Mouse (Mus musculus): ENCODE measurements around the gene Tmem211. TPM values are rescaled to one million over a fixed set of nuclear protein-coding genes. Genes with fewer than 3 reads are reported as not detected.

Tmem211 gene
- polyA plus RNA-seq (2012; fragmentation: generic; extraction: Trizol), result not detected
- long read RNA-seq, experiment 1, result 0 reads
- long read RNA-seq, experiment 2, result 0 reads

DNA sequence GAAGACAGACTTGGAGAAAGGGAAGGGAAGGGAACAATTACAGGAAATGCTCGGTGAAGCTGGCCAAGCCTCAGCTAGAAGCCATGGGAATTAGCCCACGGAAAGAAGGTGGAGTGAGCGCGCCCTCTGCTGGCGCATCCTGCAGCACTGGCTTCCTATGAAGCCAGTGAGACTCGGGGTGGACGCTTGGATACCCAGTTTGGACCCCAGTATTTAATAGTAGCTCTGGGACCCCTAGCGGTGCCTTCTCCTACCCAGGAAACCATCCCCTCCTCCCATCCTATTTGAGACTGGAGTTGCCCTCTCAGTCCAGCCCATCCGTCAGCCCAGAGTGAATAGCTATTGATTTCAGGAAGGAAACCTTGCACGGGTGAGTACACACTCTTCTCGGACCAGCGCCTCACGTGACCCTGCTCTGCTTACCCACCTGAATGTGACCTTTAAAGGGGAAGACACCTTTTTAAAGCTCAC is at the start of gene Tmem211:
Gene Tmem211 (plus strand): TSS at position 278 of the 471 bp plus-strand sequence.
- TF ChIP-seq FOSL1 (IDR thresholded peaks at IDR 0.05; ENCODE audit: insufficient read depth, low read length, poor library complexity, severe bottlenecking) (no peak), CEBPB (IDR thresholded peaks at IDR 0.05; ENCODE audit: low read depth) (no peak), CTCF (IDR thresholded peaks at IDR 0.05; ENCODE audit: control insufficient read depth, insufficient read depth, insufficient read length) (peak; percentile 88), USF1 (IDR thresholded peaks at IDR 0.05; ENCODE audit: low read depth) (peak; percentile 86), MYOD1 (IDR thresholded peaks at IDR 0.05; ENCODE audit: control insufficient read depth, insufficient read length, low read depth) (no peak)
- Histone ChIP-seq H3K79me2 (ENCODE audit: control insufficient read depth, insufficient read depth) (no peaks in the 10 kb centered on the region), H3K4me3 (ENCODE audit: insufficient read depth, poor library complexity, severe bottlenecking) (no peak within 1 kb of the TSS), H3K79me3 (ENCODE audit: low read depth) (no peaks in the 10 kb centered on the region), H3ac (ENCODE audit: control insufficient read depth, insufficient read length, low read depth) (no peak within 1 kb of the TSS), H3K27me3 (ENCODE audit: control insufficient read depth, insufficient read depth, insufficient read length) (no peaks in the 10 kb centered on the region), H3K36me3 (ENCODE audit: control insufficient read depth, insufficient read depth) (no peaks in the 10 kb centered on the region)

DNA sequence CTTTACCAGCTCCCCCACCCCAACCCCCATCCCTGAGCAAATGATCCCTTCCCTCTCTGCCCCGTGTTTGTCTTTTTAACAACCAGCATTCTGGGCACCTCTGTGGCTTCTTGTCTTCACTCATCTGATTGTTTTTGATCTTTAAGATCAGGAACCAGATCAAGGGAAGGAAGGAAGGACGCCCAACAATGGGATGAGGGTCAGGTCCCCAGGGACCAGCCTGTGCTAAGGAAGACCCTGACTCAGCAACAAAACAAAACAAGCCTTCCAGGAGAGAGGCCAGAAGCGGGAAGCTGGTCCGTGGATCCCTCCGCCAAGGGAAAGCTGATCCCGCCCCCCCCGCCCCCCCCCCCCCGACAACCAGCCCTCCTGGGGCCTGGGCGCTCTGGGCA is 47.3 kb upstream of the Tmem211 start:
- Histone ChIP-seq H3K79me3 (ENCODE audit: low read depth) (no peaks in the 10 kb centered on the region), H3K36me3 (ENCODE audit: control insufficient read depth, insufficient read depth) (peaks cover 4% of the 10 kb centered on the region), H3K79me2 (ENCODE audit: control insufficient read depth, insufficient read depth) (no peaks in the 10 kb centered on the region), H3ac (ENCODE audit: control insufficient read depth, insufficient read length, low read depth) (no peak overlapping the region), H3K4me3 (ENCODE audit: insufficient read depth, poor library complexity, severe bottlenecking) (no peak overlapping the region), H3K27me3 (ENCODE audit: control insufficient read depth, insufficient read depth, insufficient read length) (no peaks in the 10 kb centered on the region)
- no peak for TF ChIP-seq FOSL1 (IDR thresholded peaks at IDR 0.05; ENCODE audit: insufficient read depth, low read length, poor library complexity, severe bottlenecking)
- TF ChIP-seq CEBPB (IDR thresholded peaks at IDR 0.05; ENCODE audit: low read depth), result no peak
- no peak for TF ChIP-seq CTCF (IDR thresholded peaks at IDR 0.05; ENCODE audit: control insufficient read depth, insufficient read depth, insufficient read length)
- TF ChIP-seq MYOD1 (IDR thresholded peaks at IDR 0.05; ENCODE audit: control insufficient read depth, insufficient read length, low read depth), result no peak

DNA sequence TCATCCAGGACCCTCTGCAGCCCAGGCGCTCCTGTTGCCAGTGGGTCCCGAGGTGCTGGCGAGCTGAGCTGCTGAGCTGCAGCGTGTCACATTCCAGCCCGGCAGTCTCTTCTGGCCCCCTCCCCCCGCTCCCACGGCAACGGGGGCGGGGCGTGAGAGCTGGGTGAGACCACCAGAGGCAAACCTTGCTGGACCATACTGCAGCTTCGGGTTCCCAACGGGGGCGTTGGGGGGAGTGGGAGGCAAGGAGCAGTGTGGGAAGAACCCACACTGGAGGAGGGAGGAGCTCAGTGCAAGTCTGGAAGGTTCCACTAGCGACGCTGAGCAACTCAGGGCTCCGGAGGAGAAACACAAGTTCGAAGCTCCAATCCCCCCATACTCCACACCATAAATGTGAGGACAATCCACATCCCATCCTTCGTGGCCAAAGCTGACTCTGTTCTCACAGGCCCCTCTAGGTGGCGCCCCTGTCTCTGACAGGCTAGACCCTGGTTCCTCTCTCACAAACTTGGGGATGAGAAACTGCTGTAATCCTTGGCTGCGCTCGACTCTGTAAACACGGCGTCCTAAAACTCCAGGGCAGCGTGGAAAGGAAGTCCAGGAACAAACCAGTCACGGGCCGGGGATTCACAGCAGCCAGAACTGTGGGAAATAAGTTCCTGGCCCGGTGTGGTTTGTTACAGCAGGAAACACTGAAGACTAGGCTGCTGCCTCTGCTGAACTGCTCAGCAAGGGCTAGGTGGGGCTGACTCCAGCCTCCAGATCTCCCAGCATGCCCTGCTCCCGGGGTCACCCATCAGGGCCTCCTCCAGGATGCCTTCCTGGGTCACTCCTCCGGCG is 46.6 kb upstream of the Tmem211 start:
- Histone ChIP-seq H3K27me3 (ENCODE audit: control insufficient read depth, insufficient read depth, insufficient read length) (no peaks in the 10 kb centered on the region), H3K4me3 (ENCODE audit: insufficient read depth, poor library complexity, severe bottlenecking) (no peak overlapping the region), H3ac (ENCODE audit: control insufficient read depth, insufficient read length, low read depth) (no peak overlapping the region), H3K36me3 (ENCODE audit: control insufficient read depth, insufficient read depth) (peaks cover 4% of the 10 kb centered on the region), H3K79me3 (ENCODE audit: low read depth) (no peaks in the 10 kb centered on the region), H3K79me2 (ENCODE audit: control insufficient read depth, insufficient read depth) (no peaks in the 10 kb centered on the region)
- TF ChIP-seq FOSL1 (IDR thresholded peaks at IDR 0.05; ENCODE audit: insufficient read depth, low read length, poor library complexity, severe bottlenecking) (no peak), MAX (IDR thresholded peaks at IDR 0.05) (no peak), CTCF (IDR thresholded peaks at IDR 0.05; ENCODE audit: control insufficient read depth, insufficient read depth, insufficient read length) (peak; percentile 70)

DNA sequence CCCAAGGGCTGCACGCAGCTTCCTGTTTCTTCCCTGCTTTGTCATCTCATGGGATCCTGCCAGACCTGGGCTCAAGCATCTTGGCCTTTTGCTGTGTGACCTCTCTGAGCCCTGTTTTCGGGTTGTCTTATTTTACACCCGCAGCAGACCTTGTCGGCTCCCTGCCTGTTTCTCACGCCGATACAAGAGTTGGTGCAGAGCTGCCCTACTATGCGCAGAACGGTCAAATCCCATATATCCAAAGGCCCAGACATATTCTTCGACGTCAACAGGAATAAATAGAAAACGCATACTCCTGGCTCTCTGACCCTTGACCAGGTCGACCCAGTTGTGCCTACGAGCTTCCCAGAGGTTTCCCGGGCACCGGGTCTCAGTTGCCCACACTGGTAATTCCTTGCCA is 46.0 kb upstream of the Tmem211 start:
- H3K36me3 ChIP-seq (ENCODE audit: control insufficient read depth, insufficient read depth), result peaks cover 4% of the 10 kb centered on the region
- H3K4me3 ChIP-seq (ENCODE audit: insufficient read depth, poor library complexity, severe bottlenecking), result no peak overlapping the region
- H3ac ChIP-seq (ENCODE audit: control insufficient read depth, insufficient read length, low read depth), result no peak overlapping the region
- no peaks in the 10 kb centered on the region for H3K79me3 ChIP-seq (ENCODE audit: low read depth)
- no peak for TF ChIP-seq MYOD1 (IDR thresholded peaks at IDR 0.05; ENCODE audit: control insufficient read depth, insufficient read length, low read depth)
- no peak for TF ChIP-seq MYOG (IDR thresholded peaks at IDR 0.05; ENCODE audit: control insufficient read depth, extremely low read depth, insufficient read length)
- TF ChIP-seq FOSL1 (IDR thresholded peaks at IDR 0.05; ENCODE audit: insufficient read depth, low read length, poor library complexity, severe bottlenecking), result no peak
- no peak for TF ChIP-seq CEBPB (IDR thresholded peaks at IDR 0.05; ENCODE audit: low read depth)
- no peak for TF ChIP-seq USF1 (IDR thresholded peaks at IDR 0.05; ENCODE audit: low read depth)
- no peak for TF ChIP-seq MAX (IDR thresholded peaks at IDR 0.05)
- TF ChIP-seq CTCF (IDR thresholded peaks at IDR 0.05; ENCODE audit: control insufficient read depth, insufficient read depth, insufficient read length), result no peak
- H3K27me3 ChIP-seq (ENCODE audit: control insufficient read depth, insufficient read depth, insufficient read length), result no peaks in the 10 kb centered on the region
- no peaks in the 10 kb centered on the region for H3K79me2 ChIP-seq (ENCODE audit: control insufficient read depth, insufficient read depth)

DNA sequence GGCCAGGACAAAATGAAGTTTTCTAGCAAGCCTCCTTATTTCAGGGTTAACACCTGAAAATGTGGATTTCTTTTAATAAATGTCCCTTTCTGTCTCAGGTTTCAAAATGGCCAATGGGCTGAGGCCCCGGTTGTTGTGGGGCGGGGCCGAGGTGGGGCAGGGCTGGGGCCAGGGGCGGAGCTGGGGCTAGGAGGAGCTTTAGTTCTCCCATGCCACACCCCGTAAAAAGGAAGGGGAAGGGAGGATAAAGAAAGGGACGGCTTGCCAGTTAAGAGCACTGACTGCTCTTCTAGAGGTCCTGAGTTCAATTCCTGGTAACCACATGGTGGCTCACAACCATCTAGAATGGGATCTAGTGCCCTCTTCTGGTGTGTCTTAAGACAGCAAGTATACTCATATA is 45.3 kb upstream of the Tmem211 start:
- no peak for TF ChIP-seq MYOD1 (IDR thresholded peaks at IDR 0.05; ENCODE audit: control insufficient read depth, insufficient read length, low read depth)
- TF ChIP-seq MYOG (IDR thresholded peaks at IDR 0.05; ENCODE audit: control insufficient read depth, extremely low read depth, insufficient read length), result no peak
- no peak for TF ChIP-seq USF1 (IDR thresholded peaks at IDR 0.05; ENCODE audit: low read depth)
- no peak for TF ChIP-seq FOSL1 (IDR thresholded peaks at IDR 0.05; ENCODE audit: insufficient read depth, low read length, poor library complexity, severe bottlenecking)
- no peak for TF ChIP-seq CEBPB (IDR thresholded peaks at IDR 0.05; ENCODE audit: low read depth)
- TF ChIP-seq CTCF (IDR thresholded peaks at IDR 0.05; ENCODE audit: control insufficient read depth, insufficient read depth, insufficient read length), result no peak
- TF ChIP-seq MAX (IDR thresholded peaks at IDR 0.05), result no peak
- no peak overlapping the region for H3ac ChIP-seq (ENCODE audit: control insufficient read depth, insufficient read length, low read depth)
- no peaks in the 10 kb centered on the region for H3K27me3 ChIP-seq (ENCODE audit: control insufficient read depth, insufficient read depth, insufficient read length)
- no peak overlapping the region for H3K4me3 ChIP-seq (ENCODE audit: insufficient read depth, poor library complexity, severe bottlenecking)
- no peaks in the 10 kb centered on the region for H3K79me3 ChIP-seq (ENCODE audit: low read depth)
- no peaks in the 10 kb centered on the region for H3K79me2 ChIP-seq (ENCODE audit: control insufficient read depth, insufficient read depth)
- peaks cover 4% of the 10 kb centered on the region for H3K36me3 ChIP-seq (ENCODE audit: control insufficient read depth, insufficient read depth)

DNA sequence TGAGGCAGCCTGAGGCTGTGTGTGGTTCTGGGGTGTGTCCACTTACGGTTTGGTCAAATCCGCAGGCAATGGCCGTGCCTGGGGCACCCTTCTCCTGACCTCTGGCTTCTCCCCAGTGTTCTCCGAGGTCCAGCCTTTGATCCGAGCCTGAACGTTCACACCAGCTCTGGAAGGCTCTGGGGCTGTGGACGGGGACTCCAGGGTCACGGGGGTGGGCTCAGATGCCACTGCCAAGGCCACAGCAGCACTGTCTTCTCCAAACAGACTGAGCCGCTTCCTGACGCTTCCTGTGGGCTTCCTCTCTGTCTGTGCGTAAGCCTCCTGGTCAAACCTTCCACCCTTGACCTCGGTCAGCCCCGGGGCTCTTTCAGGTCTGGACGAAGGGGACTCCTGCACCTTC is 36.2 kb upstream of the Tmem211 start:
- Histone ChIP-seq H3K79me2 (ENCODE audit: control insufficient read depth, insufficient read depth) (no peaks in the 10 kb centered on the region), H3K4me3 (ENCODE audit: insufficient read depth, poor library complexity, severe bottlenecking) (no peak overlapping the region), H3K79me3 (ENCODE audit: low read depth) (no peaks in the 10 kb centered on the region), H3ac (ENCODE audit: control insufficient read depth, insufficient read length, low read depth) (no peak overlapping the region), H3K36me3 (ENCODE audit: control insufficient read depth, insufficient read depth) (peaks cover 4% of the 10 kb centered on the region), H3K27me3 (ENCODE audit: control insufficient read depth, insufficient read depth, insufficient read length) (no peaks in the 10 kb centered on the region)
- no peak for TF ChIP-seq MYOD1 (IDR thresholded peaks at IDR 0.05; ENCODE audit: control insufficient read depth, insufficient read length, low read depth)
- no peak for TF ChIP-seq FOSL1 (IDR thresholded peaks at IDR 0.05; ENCODE audit: insufficient read depth, low read length, poor library complexity, severe bottlenecking)
- TF ChIP-seq MYOG (IDR thresholded peaks at IDR 0.05; ENCODE audit: control insufficient read depth, extremely low read depth, insufficient read length), result no peak
- no peak for TF ChIP-seq MAX (IDR thresholded peaks at IDR 0.05)
- TF ChIP-seq CTCF (IDR thresholded peaks at IDR 0.05; ENCODE audit: control insufficient read depth, insufficient read depth, insufficient read length), result no peak
- no peak for TF ChIP-seq CEBPB (IDR thresholded peaks at IDR 0.05; ENCODE audit: low read depth)
- no peak for TF ChIP-seq USF1 (IDR thresholded peaks at IDR 0.05; ENCODE audit: low read depth)

Measured in C2C12 (cell line).